Comparison of ENCODE assay signal across 8 mouse cellular contexts in the genomic region with DNA sequence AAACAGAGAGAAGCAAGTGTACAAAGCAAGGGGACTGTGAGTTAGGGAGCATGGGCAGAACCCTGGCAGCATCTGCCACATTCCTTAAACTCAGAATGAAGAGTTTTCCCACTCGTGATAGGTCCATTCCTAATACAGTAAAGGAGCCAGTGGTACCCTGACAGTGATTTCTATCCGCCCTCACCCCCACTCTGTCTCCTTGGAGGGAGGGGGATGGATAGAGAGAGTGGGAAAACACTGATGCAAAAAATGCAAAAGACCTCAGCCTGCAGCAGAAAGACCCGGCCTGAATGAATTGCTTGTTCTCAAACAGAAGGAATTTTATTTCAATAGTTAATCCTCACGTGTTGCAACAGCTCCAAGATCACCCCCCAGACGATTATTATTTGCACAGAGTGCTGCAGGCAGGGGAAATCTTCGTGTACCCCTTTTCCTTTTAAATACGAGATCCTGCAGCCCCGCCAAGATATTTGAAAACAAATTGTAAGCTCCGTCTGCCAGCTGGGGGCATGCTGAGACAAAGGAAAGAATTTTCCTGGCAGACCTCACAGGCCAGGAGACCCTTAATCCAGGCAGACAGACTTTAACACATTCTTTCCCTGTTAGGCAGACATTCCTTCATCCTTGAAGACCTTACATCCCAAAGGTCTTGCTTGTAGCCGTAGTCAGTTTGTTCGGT.
A peak's percentile ranks its signal among the peaks of the same experiment; 100 is the strongest.
DNase-seq lines count a peak whose midpoint lies in the region; ATAC-seq and TF ChIP-seq lines count a peak whose summit lies in the region.
"Had no signal": no experiment of that assay in that cellular context is flagged by ENCODE, and none has a peak within 500 bp of the region (broad histone marks: within the 10 kb centered on the region; RNA-seq: fewer than 3 reads in every experiment).

No protein-coding gene starts in this region.

- 0 out of 2 replicates have a peak overlapping the region, but pooled peaks have one; percentile 16 for H3K9ac ChIP-seq in embryonic facial prominence, embryonic 13.5 days
- 0 out of 2 replicates have a peak overlapping the region, but pooled peaks have one; percentile 26 for H3K9ac ChIP-seq in hindbrain, embryonic 16.5 days (ENCODE audit: low read depth, low read length)

- no peaks in the 10 kb centered on the region for H3K9me3 ChIP-seq in embryonic facial prominence, embryonic 13.5 days
- no peaks in the 10 kb centered on the region for H3K9me3 ChIP-seq in hindbrain, embryonic 16.5 days (ENCODE audit: control insufficient read depth, low read length)

- peak; percentile 24; the same call in 1 of the 2 replicates for TF ChIP-seq CTCF in brain, embryonic 14.5 days (IDR thresholded peaks at IDR 0.05; ENCODE audit: borderline replicate concordance, extremely low read depth, insufficient read depth, insufficient read length)

- H3K4me2 ChIP-seq in embryonic facial prominence, embryonic 13.5 days: peak overlapping the region; percentile 37
- H3K4me2 ChIP-seq in hindbrain, embryonic 16.5 days (ENCODE audit: low read length): peak overlapping the region; percentile 38

- 7% methylated on average over 11 of the region's 11 CpGs for WGBS in embryonic facial prominence, embryonic 13.5 days
- WGBS in hindbrain, embryonic 16.5 days: 5% methylated on average over 11 of the region's 11 CpGs

- H3K4me3 ChIP-seq in embryonic facial prominence, embryonic 13.5 days: no peak overlapping the region
- no peak overlapping the region for H3K4me3 ChIP-seq in hindbrain, embryonic 16.5 days (ENCODE audit: low read length)

- H3K36me3 ChIP-seq in embryonic facial prominence, embryonic 13.5 days: no peaks in the 10 kb centered on the region
- H3K36me3 ChIP-seq in hindbrain, embryonic 16.5 days (ENCODE audit: control insufficient read depth, insufficient read depth, low read length): no peaks in the 10 kb centered on the region

- H3K27ac ChIP-seq in embryonic facial prominence, embryonic 13.5 days: peak overlapping the region; percentile 39; the same call in 1 of the 2 replicates
- H3K27ac ChIP-seq in hindbrain, embryonic 16.5 days (ENCODE audit: low read depth, low read length): no peak overlapping the region

- no peak for TF ChIP-seq POLR2A in brain, embryonic 14.5 days (IDR thresholded peaks at IDR 0.05; ENCODE audit: borderline replicate concordance, extremely low read depth, insufficient read depth, insufficient read length, poor library complexity, severe bottlenecking)

- H3K4me1 ChIP-seq in embryonic facial prominence, embryonic 13.5 days: peaks cover 18% of the 10 kb centered on the region; the same call in 1 of the 2 replicates
- peaks cover 3% of the 10 kb centered on the region for H3K4me1 ChIP-seq in hindbrain, embryonic 16.5 days (ENCODE audit: control insufficient read depth, insufficient read depth, low read depth, low read length)

- DNase-seq in brain, embryonic 14.5 days (ENCODE audit: low read depth): peak; percentile 93
- DNase-seq in neural tube, embryonic 10.5 days (ENCODE audit: extremely low spot score, low spot score): peak; percentile 35
- no peak for DNase-seq in cerebellum, postnatal 25 days
- no peak for DNase-seq in kidney, adult 9 months
- DNase-seq: lung, postnatal 10 days had no signal

- H3K27me3 ChIP-seq in embryonic facial prominence, embryonic 13.5 days: no peaks in the 10 kb centered on the region
- H3K27me3 ChIP-seq in hindbrain, embryonic 16.5 days (replicated peaks; ENCODE audit: control insufficient read depth, insufficient read depth, low read length): no peaks in the 10 kb centered on the region

- peak; percentile 76 for ATAC-seq in embryonic facial prominence, embryonic 13.5 days (ENCODE audit: insufficient number of reproducible peaks, insufficient read depth, low FRiP score, low TSS enrichment, low read depth)
- peak; percentile 67 for ATAC-seq in hindbrain, embryonic 16.5 days
- ATAC-seq in cerebellum, adult (ENCODE audit: insufficient number of reproducible peaks, low FRiP score, low TSS enrichment): no peak

Comparison
In these comparisons a context has a peak if more than half of its experiments do, and no peak if none do; other contexts are left out.
1. DNase-seq: peak in brain, embryonic 14.5 days (single experiment) and neural tube, embryonic 10.5 days (single experiment); none in cerebellum, postnatal 25 days (0 of 2) and kidney, adult 9 months (single experiment).